ENCODE assay signal across 19 mouse cellular contexts in genomic region chr7:66292010-66292409, GRCm38 (mm10).
DNase-seq lines count a peak whose midpoint lies in the region; ATAC-seq lines count a peak whose summit lies in the region.
"Had no signal": no experiment of that assay in that cellular context is flagged by ENCODE, and none has a peak within 500 bp of the region (broad histone marks: within the 10 kb centered on the region; RNA-seq: fewer than 3 reads in every experiment).

No protein-coding gene starts in this region.

- peak; percentile 8 for DNase-seq in CD4-positive, CD25-positive, alpha-beta regulatory T cell, adult 2 months (ENCODE audit: low read depth, low spot score)
- peak; percentile 33 for DNase-seq in T-cell, adult 2 months (ENCODE audit: low spot score)
- peak; percentile 49 for DNase-seq in thymus, postnatal 4 days
- DNase-seq in gastrocnemius, postnatal 25 days, result no peak
- DNase-seq in neural tube, embryonic 10.5 days (ENCODE audit: extremely low spot score, low spot score), result no peak
- DNase-seq: adrenal gland, postnatal 14 days; cerebellum, adult 2 months; cerebellum, postnatal 36 days; heart, postnatal 4 days; kidney, adult 8-10 months; kidney, postnatal 25 days; layer of hippocampus, postnatal 36 days; liver, embryonic 13.5 days; right cerebral cortex, postnatal 14 days had no signal

- ATAC-seq in CD4-positive, CD25-positive, alpha-beta regulatory T cell, adult 4 months, result no peak
- ATAC-seq in megakaryocyte progenitor cell, adult 5-6 weeks (replicated peaks; ENCODE audit: poor library complexity), result peak; percentile 98
- ATAC-seq: forebrain, embryonic 14.5 days; intestine, embryonic 15.5 days; midbrain, embryonic 13.5 days had no signal

Comparison
In these comparisons a context has a peak if more than half of its experiments do, and no peak if none do; other contexts are left out.
1. DNase-seq: peak in CD4-positive, CD25-positive, alpha-beta regulatory T cell, adult 2 months (single experiment), T-cell, adult 2 months (single experiment) and thymus, postnatal 4 days (single experiment); none in gastrocnemius, postnatal 25 days (single experiment) and neural tube, embryonic 10.5 days (single experiment).